Mouse (Mus musculus) midbrain, embryonic 10.5 days (tissue): ENCODE data around the gene Ipmk. TPM values are rescaled to one million over a fixed set of nuclear protein-coding genes. Genes with fewer than 3 reads are reported as not detected.
"Not testable (repeated sequence)": the region's sequence is repeated elsewhere in the genome, so short reads cannot be mapped to it uniquely, and the experiment has no call there.

ENCODE experiments used
- DNase-seq: peaks from one replicate; pipeline ENCODE4 v3.0.0-alpha.2; 2017; ENCODE audit warnings: low spot score
- H3K27ac ChIP-seq: fragments of 300-500 bp; sonication (generic); replicated peaks from 2 replicates; pipeline ENCODE4 v1.5.1; 2016; ENCODE audit warnings: mild to moderate bottlenecking
- H3K27me3 ChIP-seq: fragments of 300-500 bp; sonication (generic); 2 replicates; pipeline ENCODE4 v1.6.1; 2016; ENCODE audit warnings: low read depth, mild to moderate bottlenecking; ENCODE audit not compliant: poor library complexity, severe bottlenecking
- H3K36me3 ChIP-seq: fragments of 300-500 bp; sonication (generic); 2 replicates; pipeline ENCODE4 v1.6.1; 2016; ENCODE audit warnings: mild to moderate bottlenecking, moderate library complexity
- H3K4me1 ChIP-seq: fragments of 300-500 bp; sonication (generic); 2 replicates; pipeline ENCODE4 v1.6.1; 2016
- H3K4me3 ChIP-seq: fragments of 300-500 bp; sonication (generic); 2 replicates; pipeline ENCODE4 v1.5.1; 2016; ENCODE audit warnings: mild to moderate bottlenecking, moderate library complexity
- H3K9me3 ChIP-seq: fragments of 300-500 bp; sonication (generic); replicated peaks from 2 replicates; pipeline ENCODE4 v1.6.1; 2016; ENCODE audit warnings: mild to moderate bottlenecking
- WGBS: fragments of 180-500 bp; shearing (Covaris S2); methylation state at CpG from one replicate; pipeline ENCODE4 v1.1.7; 2016; 5-methylcytosine and 5-hydroxymethylcytosine counted together
- polyA plus RNA-seq: library from polyadenylated mRNA; unstranded; fragments of >200 nt; fragmentation: Nextera tagmentation; extraction: Ambion mirVana; gene quantifications from 2 replicates; pipeline ENCODE4 v1.2.1, GENCODE M21; 2016

The Ipmk gene
- polyA plus RNA-seq, 1 experiment from 2014 or later: 20.2 TPM

DNA sequence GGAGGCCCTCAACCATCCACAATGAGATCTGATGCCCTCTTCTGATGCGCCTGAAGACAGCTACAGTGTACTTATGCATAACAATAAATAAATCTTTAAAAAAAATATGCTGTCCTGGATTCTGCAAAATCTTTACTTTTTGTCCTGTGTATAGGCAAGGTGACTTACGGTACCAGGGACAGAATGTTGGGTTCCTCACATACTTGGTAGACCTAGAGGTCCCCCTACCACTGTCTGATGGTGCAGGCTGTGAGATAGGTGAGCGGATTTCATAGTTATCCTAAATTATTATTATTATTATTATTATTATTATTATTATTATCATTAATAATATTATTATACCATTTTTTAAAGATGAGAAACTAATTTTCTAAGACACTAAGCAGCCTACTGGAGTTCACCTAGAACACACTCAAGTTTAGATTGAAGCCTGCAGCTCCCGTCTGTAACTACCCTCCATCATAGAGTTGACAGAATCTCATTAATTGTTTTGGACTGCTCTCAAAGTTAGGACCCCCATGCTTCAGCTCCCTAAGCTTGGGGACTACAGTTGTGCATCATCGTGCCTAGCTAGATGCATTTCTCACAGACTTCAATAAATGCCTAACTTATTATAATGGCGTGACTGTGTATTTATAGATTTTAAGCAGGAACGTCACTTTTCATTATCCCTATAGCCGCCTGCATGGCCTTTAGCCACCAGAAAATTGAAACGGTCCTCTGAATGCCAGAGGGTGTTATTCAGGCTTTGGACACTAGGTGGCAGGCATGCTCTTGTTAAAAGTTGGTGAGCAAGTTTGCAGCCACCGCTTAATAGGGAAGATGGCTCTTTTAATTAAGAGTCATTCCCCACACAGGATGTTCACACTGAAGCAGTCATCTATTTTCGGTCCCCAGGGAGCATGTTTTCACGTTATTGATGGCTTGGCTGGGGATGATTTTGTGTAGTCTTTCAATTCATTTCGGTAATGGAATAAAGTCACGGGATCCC is 74.8 kb downstream of the Ipmk start:
- H3K4me3 ChIP-seq: no peak overlapping the region
- DNase-seq: peak; percentile 76
- H3K4me1 ChIP-seq: no peaks in the 10 kb centered on the region
- H3K27ac ChIP-seq: no peak overlapping the region
- H3K36me3 ChIP-seq: no peaks in the 10 kb centered on the region
- no peaks in the 10 kb centered on the region for H3K9me3 ChIP-seq
- WGBS: 47% methylated on average over 14 of the region's 14 CpGs
- no peaks in the 10 kb centered on the region for H3K27me3 ChIP-seq

DNA sequence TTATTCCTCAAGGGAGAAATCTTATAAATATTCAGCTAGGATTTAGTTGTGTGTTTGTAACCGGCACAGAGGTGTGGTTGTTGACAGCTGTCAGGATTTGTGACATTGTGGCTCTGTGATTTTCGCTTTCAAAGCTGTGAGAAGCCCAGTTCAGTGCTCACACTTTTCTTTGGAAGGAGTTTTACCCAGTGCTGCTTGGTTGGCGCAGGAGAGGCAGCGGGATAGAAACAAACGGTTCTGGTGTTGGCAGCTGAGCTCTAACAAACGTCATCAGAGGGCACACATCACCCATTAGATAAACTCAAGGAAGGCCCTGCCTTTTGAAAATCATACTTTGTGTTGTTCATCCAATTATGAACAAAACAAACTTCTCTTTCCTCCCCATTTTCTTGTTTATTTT is 79.2 kb downstream of the Ipmk start:
- no peaks in the 10 kb centered on the region for H3K27me3 ChIP-seq
- H3K27ac ChIP-seq: no peak overlapping the region
- no peaks in the 10 kb centered on the region for H3K4me1 ChIP-seq
- H3K4me3 ChIP-seq: no peak overlapping the region
- DNase-seq: no peak
- no peaks in the 10 kb centered on the region for H3K36me3 ChIP-seq
- H3K9me3 ChIP-seq: 0 out of 2 replicates have a peak, but pooled peaks cover 3% of the 10 kb centered on the region
- 79% methylated on average over 6 of the region's 6 CpGs for WGBS

DNA sequence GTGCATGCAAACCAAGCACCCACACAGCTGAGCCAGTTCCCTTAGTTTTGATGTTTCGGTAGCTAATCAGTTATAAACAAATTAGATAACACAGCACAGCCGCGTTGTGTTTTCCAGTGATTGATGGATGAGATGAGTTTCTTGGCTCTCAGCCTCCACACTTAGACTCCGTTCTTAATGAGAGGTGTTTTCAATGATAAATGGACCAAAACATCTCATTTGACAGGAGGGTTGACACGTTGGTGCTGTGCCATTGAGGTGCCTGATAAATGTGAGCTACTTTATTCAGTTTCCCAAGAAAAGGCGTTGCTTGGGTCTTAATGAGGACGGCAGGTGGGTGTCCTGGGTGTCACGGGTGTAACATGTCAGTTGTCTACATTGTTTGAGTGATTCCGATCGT is 79.8 kb downstream of the Ipmk start:
- Histone ChIP-seq H3K9me3 (0 out of 2 replicates have a peak, but pooled peaks cover 3% of the 10 kb centered on the region), H3K4me3 (no peak overlapping the region), H3K4me1 (no peaks in the 10 kb centered on the region), H3K27ac (no peak overlapping the region), H3K27me3 (no peaks in the 10 kb centered on the region), H3K36me3 (no peaks in the 10 kb centered on the region)
- no peak for DNase-seq
- WGBS: 89% methylated on average over 10 of the region's 10 CpGs

DNA sequence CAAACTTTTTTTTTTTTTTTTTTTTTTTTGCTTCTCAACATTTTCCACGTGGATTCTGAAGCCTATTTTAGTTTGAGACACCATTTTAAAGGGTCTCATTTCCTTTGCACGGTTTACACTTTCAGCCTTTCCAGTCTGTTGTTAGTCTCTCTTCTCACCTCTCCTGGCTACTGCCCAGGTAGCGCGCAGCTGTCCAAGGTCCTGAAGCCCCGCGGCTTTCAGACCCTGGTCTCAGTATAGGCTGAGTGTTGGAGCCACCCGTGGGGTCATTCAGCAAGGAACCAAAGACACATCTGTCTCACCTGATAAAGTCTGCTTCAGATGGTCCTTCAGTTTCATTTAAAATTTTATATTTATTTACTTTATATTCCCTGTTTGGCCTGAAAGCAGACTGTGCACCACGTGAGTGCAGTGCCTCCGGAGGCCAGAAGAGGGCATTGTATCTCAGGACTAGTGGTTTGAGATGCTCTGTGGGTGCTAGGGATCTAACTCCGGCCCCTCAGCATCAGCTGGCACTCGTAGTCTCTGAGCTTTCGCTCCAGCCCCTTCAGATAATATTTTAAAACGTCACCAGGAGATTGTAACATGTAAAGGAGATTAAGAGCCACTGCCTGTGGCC is 80.8 kb downstream of the Ipmk start:
- no peak for DNase-seq
- no peaks in the 10 kb centered on the region for H3K27me3 ChIP-seq
- no peaks in the 10 kb centered on the region for H3K36me3 ChIP-seq
- H3K4me3 ChIP-seq: no peak overlapping the region
- H3K9me3 ChIP-seq: 0 out of 2 replicates have a peak, but pooled peaks cover 3% of the 10 kb centered on the region
- no peaks in the 10 kb centered on the region for H3K4me1 ChIP-seq
- no peak overlapping the region for H3K27ac ChIP-seq
- 62% methylated on average over 13 of the region's 13 CpGs for WGBS

DNA sequence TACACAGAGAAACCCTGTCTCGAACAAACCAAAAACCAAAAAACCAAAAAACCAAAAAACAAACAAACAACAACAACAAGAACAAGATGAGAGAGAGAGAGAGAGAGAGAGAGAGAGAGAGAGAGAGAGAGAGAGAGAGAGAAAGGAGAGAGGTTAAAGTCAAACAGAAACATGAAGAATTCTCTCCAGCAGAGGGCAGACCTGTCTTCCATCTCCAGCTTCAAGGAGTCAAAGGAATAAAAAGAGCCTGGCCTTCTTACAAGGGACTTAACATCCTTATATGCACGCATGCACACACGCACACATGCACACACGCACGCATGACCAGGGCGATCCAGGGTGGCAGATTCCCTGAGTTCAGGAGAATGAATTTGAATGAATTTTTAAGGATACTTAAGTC is 83.1 kb downstream of the Ipmk start:
- no peaks in the 10 kb centered on the region for H3K27me3 ChIP-seq
- H3K36me3 ChIP-seq: no peaks in the 10 kb centered on the region
- H3K27ac ChIP-seq: no peak overlapping the region
- H3K9me3 ChIP-seq: 0 out of 2 replicates have a peak, but pooled peaks cover 3% of the 10 kb centered on the region
- no peaks in the 10 kb centered on the region for H3K4me1 ChIP-seq
- no peak for DNase-seq
- 92% methylated on average over 6 of the region's 6 CpGs for WGBS
- H3K4me3 ChIP-seq: no peak overlapping the region

DNA sequence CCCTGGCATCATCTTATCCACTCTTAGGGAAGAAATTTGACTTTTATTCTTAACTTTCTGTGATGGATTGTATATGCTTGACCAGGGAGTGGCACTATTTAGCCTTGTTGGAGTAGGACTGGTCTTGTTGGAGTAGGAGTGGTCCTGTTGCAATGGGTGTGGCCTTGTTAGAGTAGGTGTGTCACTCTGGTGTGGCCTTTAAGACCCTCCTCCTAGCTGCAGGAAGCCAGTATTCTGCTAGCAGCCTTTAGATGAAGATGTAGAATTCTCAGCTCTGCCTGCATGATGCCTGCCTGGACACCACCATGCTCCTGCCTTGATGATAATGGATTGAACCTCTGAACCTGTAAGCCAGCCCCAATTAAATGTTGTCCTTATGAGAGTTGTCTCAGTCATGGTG is 95.5 kb downstream of the Ipmk start:
- no peak for DNase-seq
- Histone ChIP-seq H3K36me3 (no peaks in the 10 kb centered on the region), H3K4me1 (no peaks in the 10 kb centered on the region), H3K27me3 (no peaks in the 10 kb centered on the region), H3K27ac (no peak overlapping the region), H3K4me3 (no peak overlapping the region), H3K9me3 (no peaks in the 10 kb centered on the region)

DNA sequence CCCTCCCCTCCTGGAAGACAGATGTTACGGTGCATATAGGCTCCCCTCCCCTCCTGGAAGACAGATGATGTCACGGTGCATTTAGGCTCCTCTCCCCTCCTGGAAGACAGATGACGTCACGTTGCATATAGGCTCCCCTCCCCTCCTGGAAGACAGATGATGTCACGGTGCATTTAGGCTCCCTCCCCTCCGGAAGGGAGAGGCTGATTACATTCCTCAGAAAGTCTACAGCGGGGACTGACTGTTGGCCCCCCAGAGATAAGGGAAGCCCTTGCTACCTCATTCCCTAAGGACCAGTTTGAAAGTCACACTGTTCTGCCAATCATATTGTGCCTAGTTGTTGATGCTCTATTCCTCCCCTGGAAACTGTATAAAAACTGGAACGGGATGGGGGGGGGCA is 100.1 kb downstream of the Ipmk start:
- Histone ChIP-seq H3K36me3 (no peaks in the 10 kb centered on the region), H3K9me3 (no peaks in the 10 kb centered on the region; the same call in 1 of the 2 replicates), H3K27ac (no peak overlapping the region), H3K4me3 (no peak overlapping the region), H3K27me3 (no peaks in the 10 kb centered on the region), H3K4me1 (no peaks in the 10 kb centered on the region)
- DNase-seq: no peak
- WGBS: 86% methylated on average over 8 of the region's 8 CpGs

DNA sequence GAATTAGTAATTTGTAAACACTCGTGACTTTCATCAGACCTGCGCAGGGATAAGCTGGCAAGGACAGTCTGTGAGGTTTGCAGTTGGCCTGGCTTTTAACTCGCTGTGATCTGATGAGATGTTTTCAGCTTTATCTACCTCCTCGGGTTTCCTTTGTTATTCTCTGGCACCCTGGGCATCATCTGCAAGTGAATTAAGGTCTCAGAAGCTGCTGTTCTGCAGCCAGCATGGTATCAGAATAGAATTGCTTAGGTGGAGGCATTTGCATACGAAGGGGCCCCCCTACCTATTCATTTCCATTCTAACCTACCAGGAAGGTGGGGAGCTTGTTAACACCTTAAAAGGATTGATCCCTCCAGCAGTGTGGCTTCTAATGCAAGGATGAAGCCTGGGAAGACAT is 100.7 kb downstream of the Ipmk start:
- no peak for DNase-seq
- H3K27me3 ChIP-seq: no peaks in the 10 kb centered on the region
- H3K9me3 ChIP-seq: no peaks in the 10 kb centered on the region; the same call in 1 of the 2 replicates
- H3K36me3 ChIP-seq: no peaks in the 10 kb centered on the region
- 80% methylated on average over 5 of the region's 5 CpGs for WGBS
- no peak overlapping the region for H3K27ac ChIP-seq
- H3K4me3 ChIP-seq: no peak overlapping the region
- H3K4me1 ChIP-seq: no peaks in the 10 kb centered on the region

DNA sequence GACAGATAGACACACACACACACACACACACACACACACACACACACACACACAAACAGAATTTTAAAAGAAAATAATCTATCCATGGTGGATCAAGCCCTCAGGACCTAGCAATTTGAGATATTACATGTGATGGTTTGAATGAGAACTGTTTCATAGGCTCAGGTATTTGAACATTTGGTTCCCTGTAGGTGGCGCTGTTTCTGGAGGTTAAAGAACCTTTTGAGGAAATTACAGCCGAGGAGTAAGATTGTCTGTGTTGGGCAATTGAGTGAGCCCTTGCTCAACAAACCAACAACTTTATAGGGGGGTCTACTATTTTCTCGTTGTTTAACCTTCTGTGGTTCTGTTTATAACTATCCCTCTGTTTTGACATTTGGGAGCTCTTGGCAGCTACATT is 107.8 kb downstream of the Ipmk start:
- no peaks in the 10 kb centered on the region for H3K27me3 ChIP-seq
- WGBS: 76% methylated on average over 3 of the region's 3 CpGs
- H3K27ac ChIP-seq: no peak overlapping the region
- DNase-seq: no peak
- no peaks in the 10 kb centered on the region for H3K9me3 ChIP-seq
- no peak overlapping the region for H3K4me3 ChIP-seq
- no peaks in the 10 kb centered on the region for H3K4me1 ChIP-seq
- no peaks in the 10 kb centered on the region for H3K36me3 ChIP-seq

DNA sequence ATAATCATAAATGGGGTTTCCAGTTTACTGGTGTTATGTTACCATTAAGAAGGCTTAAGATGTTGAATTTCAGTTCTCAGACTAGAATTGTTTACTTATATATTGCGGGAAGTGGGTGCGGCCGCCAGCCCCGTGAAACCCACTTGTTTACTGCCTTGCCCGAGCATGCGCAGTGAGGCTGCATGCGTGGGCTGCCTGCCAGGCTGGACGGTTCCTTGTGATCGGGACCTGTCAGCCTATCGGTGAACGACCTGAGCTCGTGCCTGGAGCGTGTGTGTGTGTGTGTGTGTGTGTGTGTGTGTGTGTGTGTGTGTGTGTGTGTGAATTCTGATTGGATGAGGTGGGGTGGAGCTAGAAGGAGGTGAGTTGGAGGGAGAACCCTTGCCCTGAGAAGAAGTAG is 114.8 kb downstream of the Ipmk start:
- H3K27ac ChIP-seq, H3K36me3 ChIP-seq, H3K27me3 ChIP-seq, DNase-seq, H3K9me3 ChIP-seq, H3K4me1 ChIP-seq, H3K4me3 ChIP-seq: not testable (repeated sequence)
- 96% methylated on average over 13 of the region's 13 CpGs for WGBS

DNA sequence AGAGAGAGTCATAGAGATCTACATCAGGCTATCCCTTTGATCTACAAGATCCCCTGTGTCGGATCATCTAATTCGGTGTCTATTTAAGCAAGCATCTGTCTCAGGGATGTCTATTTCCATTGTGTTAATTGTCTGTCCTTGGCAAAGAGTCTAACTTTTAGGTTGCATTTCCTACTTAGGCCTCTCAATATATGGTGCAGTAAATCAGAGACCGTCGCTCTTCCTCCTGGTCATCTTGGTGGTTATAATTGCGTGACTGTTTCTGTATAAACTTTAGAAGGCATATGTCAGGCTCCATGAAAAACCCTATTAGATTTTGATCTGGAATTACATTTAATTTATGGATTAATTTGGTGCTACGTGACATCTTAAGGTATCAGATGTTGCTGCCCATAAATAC is 116.9 kb downstream of the Ipmk start:
- H3K27ac ChIP-seq: no peak overlapping the region
- no peak overlapping the region for H3K4me3 ChIP-seq
- 96% methylated on average over 6 of the region's 6 CpGs for WGBS
- H3K27me3 ChIP-seq: no peaks in the 10 kb centered on the region
- DNase-seq: no peak
- H3K9me3 ChIP-seq: no peaks in the 10 kb centered on the region
- no peaks in the 10 kb centered on the region for H3K36me3 ChIP-seq
- no peaks in the 10 kb centered on the region for H3K4me1 ChIP-seq

DNA sequence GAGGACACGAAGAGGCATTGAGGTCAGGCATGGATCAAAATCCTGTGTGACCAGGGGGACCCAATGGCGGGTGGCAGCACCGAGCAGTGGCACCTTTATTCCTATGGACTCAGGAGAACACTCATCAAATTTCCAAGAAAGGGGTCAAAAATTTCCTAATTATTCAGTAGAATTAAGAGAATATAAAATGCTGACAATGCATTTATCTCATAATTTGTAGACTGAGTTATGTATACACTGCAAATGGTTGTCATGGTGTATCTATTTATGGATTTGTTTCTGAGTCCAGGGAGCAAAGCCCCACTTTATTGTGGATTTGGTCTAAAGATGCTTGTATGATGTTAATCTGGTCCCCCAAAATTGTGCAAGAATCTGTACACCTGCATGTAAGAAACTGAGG is 120.8 kb downstream of the Ipmk start:
- DNase-seq: no peak

DNA sequence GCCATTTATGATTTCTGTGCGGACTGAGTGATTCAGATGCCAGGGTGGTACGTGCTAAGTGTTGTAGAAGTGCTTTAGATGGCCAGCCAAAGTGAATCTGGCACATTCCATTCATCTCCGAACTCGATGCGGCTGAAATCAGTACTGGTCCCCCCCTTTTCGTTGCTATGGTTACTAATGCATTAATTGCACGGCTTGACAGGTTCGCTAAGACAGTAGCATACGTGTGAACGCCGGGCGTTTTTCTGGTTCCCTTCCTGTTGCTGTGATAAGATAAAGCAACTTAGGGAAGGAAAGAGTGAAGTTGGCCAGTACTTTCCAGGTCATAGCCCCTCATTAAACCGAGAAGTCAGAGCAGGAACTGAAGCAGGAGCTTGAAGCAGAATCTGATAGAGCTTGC is 122.2 kb downstream of the Ipmk start:
- H3K27ac ChIP-seq: no peak overlapping the region
- H3K36me3 ChIP-seq: no peaks in the 10 kb centered on the region
- DNase-seq: no peak
- WGBS: 88% methylated on average over 13 of the region's 13 CpGs
- no peaks in the 10 kb centered on the region for H3K4me1 ChIP-seq
- no peaks in the 10 kb centered on the region for H3K9me3 ChIP-seq
- H3K4me3 ChIP-seq: no peak overlapping the region
- no peaks in the 10 kb centered on the region for H3K27me3 ChIP-seq

More for the DNA sequence above, 120.8 kb downstream of the Ipmk start:
- WGBS: 91% methylated on average over 3 of the region's 3 CpGs
- H3K4me3 ChIP-seq: no peak overlapping the region
- no peak overlapping the region for H3K27ac ChIP-seq
- no peaks in the 10 kb centered on the region for H3K4me1 ChIP-seq
- H3K27me3 ChIP-seq: no peaks in the 10 kb centered on the region
- H3K36me3 ChIP-seq: no peaks in the 10 kb centered on the region
- no peaks in the 10 kb centered on the region for H3K9me3 ChIP-seq
